Mouse (Mus musculus): ENCODE data around the gene Dnajc6.

GRCm38 (mm10) chr4:101493611-101494197 lies 2.7 kb upstream of the Dnajc6 start:
- no peak for TF ChIP-seq GATA1 (IDR thresholded peaks at IDR 0.05; ENCODE audit: low read length)
- TF ChIP-seq TAL1 (IDR thresholded peaks at IDR 0.05; ENCODE audit: low read length), result no peak
